Mouse (Mus musculus) lung, adult 2 months (tissue): ENCODE results near the gene Cst9.

Source experiments
- CTCF ChIP-seq: fragments of 200-500 bp; IDR thresholded peaks from 2 replicates; pipeline ENCODE4 v1.5.1; 2011; ENCODE audit warnings: mild to moderate bottlenecking, low read length, control low read depth; ENCODE audit not compliant: insufficient read depth
- POLR2A ChIP-seq: fragments of 200-500 bp; IDR thresholded peaks from 2 replicates; pipeline ENCODE4 v1.6.1; 2011; ENCODE audit warnings: low read depth, mild to moderate bottlenecking, control low read depth, low read length, borderline replicate concordance; ENCODE audit errors: extremely low read depth

DNA sequence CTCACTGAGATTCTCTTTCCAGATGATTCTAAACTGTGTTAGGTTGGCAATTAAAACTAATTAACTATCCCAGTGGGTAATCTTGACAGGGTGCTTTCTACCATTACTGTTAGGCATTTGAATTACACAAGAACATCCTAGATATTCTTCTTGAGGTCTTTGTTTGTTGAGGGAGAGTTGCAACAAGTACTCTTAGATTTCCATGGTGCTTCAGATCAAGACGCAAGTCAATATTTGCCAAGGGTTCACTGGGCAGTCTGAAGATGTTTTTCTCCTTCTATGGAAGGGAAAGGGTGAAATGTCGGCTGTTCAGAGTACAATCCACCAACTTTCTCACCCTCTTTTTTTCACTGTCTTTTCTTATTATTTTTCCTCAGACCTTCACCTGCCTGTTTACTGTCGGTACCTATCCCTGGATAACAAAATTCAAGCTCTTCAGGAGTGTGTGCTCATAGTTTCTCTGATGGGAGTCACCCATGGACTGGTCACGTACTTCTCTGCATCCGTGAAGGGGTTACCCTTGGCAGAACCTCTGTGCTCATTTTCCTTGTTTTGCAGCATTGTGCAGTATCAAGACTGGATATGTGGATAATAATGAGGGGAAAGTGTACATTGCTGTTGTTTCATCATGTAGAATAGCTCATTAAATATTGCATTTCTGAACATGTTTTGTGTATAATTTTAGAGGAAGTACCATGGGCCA, 3.3 kb downstream of the Cst9 start:
- no peak for TF ChIP-seq POLR2A
- no peak for TF ChIP-seq CTCF
